Mouse (Mus musculus) urinary bladder, postnatal 14 days (tissue): Measurements from ENCODE around the gene Sspo.

Experiments
- DNase-seq: peaks from one replicate; pipeline ENCODE4 v3.0.0; 2021; ENCODE audit warnings: low spot score

The Sspo gene

GRCm38 (mm10) chr6:48447929-48448328 is at the start of gene Sspo:
Gene Sspo (plus strand): TSS chr6:48448229.
- DNase-seq: no peak

DNA sequence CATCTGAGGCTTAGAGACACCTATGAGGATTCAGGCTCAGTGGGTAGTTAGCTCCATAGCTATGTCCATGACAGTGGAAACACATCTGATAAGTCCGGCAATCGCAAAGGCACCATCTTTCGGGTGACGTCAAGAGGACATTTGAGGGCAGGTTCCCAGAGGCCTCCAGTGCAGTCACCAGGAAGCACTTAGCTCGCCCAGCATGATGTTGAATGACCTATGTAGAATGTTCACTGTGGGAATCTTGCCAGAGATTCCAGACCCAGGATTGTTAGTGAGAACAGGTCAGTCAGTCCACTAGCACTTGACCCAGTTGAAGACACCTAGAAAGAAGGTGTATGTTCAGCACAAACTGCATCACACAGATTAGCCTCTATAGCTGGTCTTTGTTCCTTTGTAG is 48.1 kb upstream of the Sspo start:
- DNase-seq: no peak

DNA sequence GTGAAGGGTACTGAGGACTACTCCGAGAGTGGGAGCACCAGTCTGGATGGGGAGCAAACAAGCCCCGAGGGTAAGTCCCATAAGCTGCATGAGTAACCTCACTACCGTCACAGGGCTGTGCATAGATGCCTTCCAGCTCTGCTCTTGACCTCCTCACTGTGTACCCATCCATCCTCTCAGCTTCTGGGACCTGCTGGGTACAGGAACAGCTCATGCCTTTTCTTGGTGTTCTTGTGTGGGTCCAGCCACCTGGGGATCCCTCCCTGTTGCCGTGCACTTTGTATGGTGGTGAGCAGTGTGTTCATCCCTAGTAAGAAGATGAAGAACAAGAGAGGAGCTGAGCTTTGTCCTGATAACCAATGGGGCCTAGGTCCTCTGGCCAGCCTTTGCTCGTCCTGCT is 44.0 kb upstream of the Sspo start:
- DNase-seq: no peak

- no peak for DNase-seq
Observed at GRCm38 (mm10) chr6:48409726-48410343, 38.2 kb upstream of the Sspo start.

GRCm38 (mm10) chr6:48410551-48410950 is 37.5 kb upstream of the Sspo start:
- no peak for DNase-seq

GRCm38 (mm10) chr6:48411193-48412092 is 36.6 kb upstream of the Sspo start:
- DNase-seq: peak; percentile 35

DNA sequence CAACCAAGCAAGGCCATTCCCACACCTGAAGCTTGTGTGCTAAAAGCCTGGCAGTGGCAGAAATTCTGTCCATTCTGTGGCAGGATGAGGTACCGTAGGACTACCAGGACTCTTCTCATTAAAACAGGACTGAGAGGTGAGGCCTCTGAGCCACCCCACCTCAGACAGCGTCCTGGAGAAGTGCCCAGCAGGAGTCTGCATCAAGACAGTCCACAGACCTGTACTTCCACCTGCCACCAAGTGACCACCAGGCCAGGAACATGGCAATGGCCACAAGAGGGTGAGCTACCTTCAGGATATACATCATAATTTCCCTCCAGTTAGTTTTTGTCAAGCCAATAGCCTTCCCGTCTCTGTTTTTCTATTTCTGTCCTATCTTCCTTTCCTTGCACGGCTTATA is 35.9 kb upstream of the Sspo start:
- DNase-seq: no peak

DNA sequence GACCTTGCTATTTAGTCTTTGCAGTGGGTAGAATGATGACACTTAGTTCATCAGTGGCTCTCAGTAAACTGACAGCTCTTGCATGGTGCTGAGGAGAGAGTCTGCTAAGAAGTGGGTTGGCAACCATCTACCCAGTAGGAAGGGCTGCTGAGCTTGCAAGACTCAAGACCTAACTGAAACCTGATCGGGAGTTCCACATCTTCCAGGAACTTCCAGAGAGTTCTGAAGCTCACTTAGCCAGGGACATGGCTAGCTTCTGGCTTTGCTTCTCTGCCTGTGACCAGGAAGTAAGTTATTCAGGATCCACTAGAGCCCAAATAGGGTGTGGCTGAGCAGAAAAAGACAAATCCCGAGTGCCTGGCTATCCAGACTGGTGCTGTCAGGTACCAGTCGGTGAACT is 35.4 kb upstream of the Sspo start:
- DNase-seq: no peak

DNA sequence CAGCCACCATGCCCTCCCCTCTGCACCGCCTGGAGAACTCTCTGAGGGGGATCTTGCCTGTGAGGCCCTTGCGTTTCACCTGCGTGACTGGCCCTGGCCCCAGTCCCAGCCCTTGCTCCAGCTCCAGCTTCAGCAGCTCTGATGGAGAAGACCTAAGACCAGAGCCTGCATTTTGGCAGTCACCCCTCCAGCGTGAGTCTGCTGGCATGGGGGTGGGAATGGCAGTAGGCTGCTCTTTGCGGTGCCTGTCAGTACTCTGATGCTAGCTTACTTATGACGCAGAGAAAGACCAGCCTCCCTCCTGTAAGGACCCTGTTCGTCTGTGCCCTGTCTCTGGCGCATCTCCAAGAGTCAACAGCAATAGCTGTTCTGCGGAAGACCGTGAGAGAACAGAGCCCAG is 34.9 kb upstream of the Sspo start:
- DNase-seq: no peak

DNA sequence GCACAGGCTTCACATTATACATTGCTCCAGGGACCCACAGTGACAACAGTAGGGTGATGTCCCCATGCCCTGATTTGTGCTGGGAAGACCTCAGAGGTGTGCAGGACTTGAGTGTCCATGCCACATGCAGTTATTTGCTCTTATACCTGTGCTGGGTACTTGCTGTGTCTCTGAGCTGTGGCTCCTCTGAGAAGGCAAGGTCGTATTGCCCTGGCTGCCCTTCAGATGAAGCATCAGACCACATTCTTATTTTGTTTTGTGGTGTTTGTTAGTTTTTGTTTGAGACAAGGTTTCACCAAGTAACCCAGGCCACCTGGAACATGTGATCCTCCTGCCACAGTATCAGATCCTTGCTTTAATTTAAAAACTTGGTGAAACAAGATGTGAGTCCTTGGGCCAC is 33.1 kb upstream of the Sspo start:
- no peak for DNase-seq

GRCm38 (mm10) chr6:48415636-48416035 is 32.4 kb upstream of the Sspo start:
- DNase-seq: no peak

- no peak for DNase-seq
Observed at GRCm38 (mm10) chr6:48416486-48416885, 31.5 kb upstream of the Sspo start.

DNA sequence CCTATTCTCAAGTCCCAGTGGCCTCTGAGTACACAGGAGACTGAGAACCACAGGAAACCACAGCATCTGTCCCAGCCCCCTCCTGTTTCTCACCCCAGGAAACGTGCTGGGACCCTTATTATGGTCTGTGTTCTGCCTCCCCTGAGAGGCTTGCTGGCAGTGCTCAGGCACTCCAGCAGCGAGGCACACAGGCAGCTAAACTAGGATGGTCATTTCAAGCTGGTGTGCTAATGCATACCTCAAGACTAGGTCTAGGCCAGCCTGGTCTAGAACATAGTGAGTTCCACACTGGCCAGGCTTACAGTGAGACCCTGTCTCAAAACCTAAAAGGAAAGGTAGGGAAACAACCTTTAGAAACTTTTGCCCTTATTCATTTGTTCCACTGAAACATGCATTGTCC is 27.4 kb upstream of the Sspo start:
- no peak for DNase-seq

- DNase-seq: no peak
Observed at GRCm38 (mm10) chr6:48423336-48423735, 24.7 kb upstream of the Sspo start.

DNA sequence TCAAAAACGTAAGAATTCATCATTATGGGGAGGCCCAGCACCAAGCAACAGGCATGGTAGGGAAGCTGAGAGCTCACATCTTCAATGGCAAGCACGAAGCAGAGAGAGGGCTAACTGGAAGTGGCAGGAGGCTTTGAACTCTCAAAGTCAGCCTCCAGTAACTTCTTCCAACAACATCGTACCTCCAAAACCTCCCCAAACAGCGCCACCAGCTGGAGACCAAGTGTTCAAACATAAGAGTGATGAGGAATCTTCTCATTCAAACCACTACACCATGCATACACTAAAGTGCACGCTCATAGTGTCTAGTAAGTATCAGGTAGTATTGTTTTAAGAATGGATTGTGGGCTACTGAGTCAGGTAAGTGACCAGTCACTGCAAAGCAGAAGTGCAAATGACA is 24.0 kb upstream of the Sspo start:
- DNase-seq: no peak

DNA sequence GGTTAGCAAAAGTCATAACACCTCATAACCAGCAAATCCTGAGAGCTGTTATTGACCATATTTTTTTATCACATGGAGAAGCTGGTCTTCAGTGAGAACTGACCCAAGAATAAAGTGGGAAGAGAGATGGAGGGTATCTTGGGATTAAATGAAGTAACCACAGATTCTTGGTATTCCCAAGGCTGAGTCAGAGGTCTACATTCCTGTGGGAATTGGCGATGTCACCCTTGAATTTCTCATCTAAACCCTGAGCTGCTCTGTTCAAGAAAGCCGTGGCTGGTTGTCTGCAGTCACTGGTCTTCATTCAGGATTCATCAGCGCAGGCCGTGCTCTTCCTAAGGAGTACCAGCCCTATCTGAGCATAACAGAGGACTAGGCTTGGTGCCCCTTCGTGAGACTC is 21.1 kb upstream of the Sspo start:
- no peak for DNase-seq

DNA sequence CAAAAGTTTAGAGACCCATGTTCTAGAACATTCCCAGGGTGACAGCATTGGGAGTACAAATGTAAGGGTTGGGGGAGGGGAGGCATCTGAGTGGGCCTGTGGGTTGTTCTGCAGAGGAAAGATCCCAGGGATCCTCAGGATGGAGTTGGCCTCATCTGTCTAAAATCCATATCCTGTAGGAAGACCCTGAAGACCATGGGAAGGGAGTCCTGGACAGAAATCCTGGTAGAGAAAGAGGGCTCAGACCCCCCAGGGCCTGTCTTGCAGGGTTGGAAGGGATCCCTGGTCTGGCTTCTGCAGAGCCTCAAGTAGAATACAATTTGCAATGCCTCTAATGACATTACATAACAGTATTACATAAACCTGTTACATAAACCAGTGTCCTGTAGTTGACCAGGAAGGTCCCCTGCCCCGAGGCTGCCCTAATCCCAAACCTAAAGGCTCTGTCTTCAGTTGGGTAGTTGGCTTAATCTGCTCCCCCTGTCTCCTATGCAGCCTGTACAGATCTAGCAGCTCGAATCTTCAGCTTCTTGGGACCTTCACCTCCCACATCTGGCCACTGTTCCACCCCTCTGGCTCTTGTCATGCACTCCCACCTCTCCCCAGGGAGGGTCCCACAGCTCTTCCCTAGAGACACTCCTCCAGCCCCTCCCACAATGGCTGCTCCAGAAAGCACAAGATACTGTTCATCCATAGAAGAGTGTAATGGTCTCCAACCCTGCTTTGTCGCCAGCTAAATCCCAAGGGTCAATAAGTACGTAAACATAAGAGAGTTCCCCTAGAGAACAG is 19.1 kb upstream of the Sspo start:
- no peak for DNase-seq

DNA sequence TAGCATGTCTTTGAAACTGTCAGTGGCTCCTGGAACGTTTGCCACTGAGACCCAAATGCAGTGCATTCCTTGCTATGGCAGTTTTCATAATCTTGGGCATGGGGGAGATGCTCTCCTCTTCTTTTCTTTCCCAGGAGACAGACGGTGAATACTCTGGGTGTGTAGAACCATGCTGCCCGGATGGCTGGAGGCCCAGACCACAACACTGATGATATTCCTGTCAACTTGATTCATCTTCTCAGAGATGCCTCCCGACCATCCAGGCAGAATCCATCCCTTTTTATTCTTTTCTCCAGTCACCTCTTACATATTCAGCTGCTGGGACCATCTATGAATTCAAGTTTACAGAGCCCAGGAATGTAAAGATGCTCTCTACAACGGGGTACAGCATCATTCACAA is 17.3 kb upstream of the Sspo start:
- DNase-seq: no peak

DNA sequence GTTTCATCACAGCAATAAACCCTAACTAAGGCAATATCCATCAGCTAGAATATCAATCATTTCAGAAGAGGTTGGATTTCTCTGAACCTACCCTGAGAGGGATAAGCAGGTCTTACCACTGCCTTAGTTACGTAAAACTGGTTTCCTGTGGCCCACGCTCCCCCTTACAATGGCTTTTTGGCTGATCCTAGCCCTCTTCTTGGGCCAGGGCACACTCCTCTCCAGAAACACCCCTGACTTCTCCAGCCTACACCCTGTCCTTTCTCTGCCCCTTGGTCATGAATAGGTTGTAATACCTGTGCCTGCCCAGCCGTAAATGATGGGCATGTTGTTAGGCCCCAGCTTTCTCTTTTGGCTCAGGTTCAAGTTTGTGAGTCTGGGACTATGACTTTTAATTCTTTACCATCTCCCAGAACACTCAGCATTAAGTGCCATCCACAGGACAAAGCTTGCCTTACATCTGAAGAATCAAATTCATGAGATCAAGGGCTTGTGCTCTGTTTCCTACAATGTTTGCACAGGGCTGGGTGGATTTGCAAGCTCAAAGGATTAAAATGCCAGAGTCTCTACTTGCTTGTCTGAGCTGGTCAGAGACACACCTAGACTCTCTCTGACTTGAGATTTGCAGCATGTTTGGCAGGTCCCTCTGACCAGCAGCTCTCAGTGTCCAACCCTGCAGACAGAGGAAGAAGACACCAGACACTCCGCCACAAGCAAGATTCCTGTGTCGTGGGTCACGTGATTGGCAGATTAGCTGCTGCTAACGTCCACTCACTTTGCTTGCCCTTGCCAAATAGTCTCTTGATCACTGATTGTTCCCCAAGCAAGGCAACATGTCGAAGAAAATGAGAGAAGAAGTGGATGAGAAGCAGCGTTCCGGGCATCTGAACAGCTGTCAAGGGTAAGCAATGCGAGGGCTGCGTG is 14.9 kb upstream of the Sspo start:
- peak; percentile 56 for DNase-seq

- DNase-seq: no peak
Observed at GRCm38 (mm10) chr6:48434651-48435050, 13.4 kb upstream of the Sspo start.

DNA sequence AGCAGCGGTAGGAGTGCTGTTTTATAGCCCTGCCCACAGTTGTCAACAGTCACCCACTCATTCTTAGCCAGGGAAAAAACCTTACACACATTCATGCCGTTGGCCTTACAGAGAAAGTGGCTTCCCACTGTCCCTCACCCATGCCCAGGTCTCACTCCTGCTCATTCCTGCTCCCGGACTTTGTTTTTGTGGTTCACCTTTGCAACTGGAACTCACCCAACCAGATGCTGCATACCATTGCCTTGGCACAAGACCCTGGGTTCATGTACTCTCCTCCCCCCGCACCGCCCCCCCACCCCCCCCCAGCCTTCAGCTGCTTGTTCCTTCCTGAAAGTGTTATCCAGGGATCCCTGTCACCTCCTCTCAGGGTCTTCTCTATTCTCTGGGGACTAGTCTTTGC is 12.9 kb upstream of the Sspo start:
- no peak for DNase-seq
